Mouse (Mus musculus) CH12.LX (cell line): ENCODE data around the gene Ugt1a10. TPM values are rescaled to one million over a fixed set of nuclear protein-coding genes. Genes with fewer than 3 reads are reported as not detected.

Experiments
- DNase-seq: peaks from one replicate; pipeline ENCODE4 v3.0.0-alpha.2; 2013; ENCODE audit errors: extremely low read depth
- H3K27ac ChIP-seq: 2 replicates; pipeline ENCODE4 v1.5.1; 2012; ENCODE audit warnings: low read depth, mild to moderate bottlenecking, control low read depth, moderate library complexity; ENCODE audit not compliant: insufficient read depth
- H3K27me3 ChIP-seq: replicated peaks from 2 replicates; pipeline ENCODE3; 2012; ENCODE audit warnings: inconsistent platforms
- H3K36me3 ChIP-seq, 2 experiments: replicated peaks in 1 of 2; 2 replicates each; pipeline versions ENCODE3 to v1.6.1; 2012; ENCODE audit warnings: inconsistent platforms in 1 of 2, low read length in 1 of 2, mild to moderate bottlenecking in 1 of 2, mixed read lengths in 1 of 2, moderate library complexity in 1 of 2; ENCODE audit not compliant: control insufficient read depth in 1 of 2, insufficient read depth in 1 of 2
- H3K4me1 ChIP-seq, 2 experiments: 2 replicates each; pipeline ENCODE4 v1.6.1; 2012; ENCODE audit warnings: inconsistent platforms in 1 of 2, moderate library complexity in 1 of 2; ENCODE audit not compliant: insufficient read depth in 2 of 2, control insufficient read depth in 1 of 2
- H3K4me2 ChIP-seq: 2 replicates; pipeline ENCODE4 v1.6.1; 2012; ENCODE audit warnings: low read depth, mild to moderate bottlenecking, control low read depth; ENCODE audit not compliant: poor library complexity, insufficient read depth, severe bottlenecking
- H3K4me3 ChIP-seq, 3 experiments: fragments of 150-350 bp in 1 of 3; sonication (generic) in 1 of 3; replicated peaks in 1 of 3; 2 replicates each; pipeline versions ENCODE3 to v1.5.1; 2011 to 2012; ENCODE audit warnings: low read depth in 2 of 3, low read length in 2 of 3, mild to moderate bottlenecking in 2 of 3, moderate library complexity in 2 of 3, control low read depth in 1 of 3, improper control_type of control experiment in 1 of 3, inconsistent platforms in 1 of 3, mixed read lengths in 1 of 3; ENCODE audit not compliant: poor library complexity in 1 of 3
- H3K79me2 ChIP-seq: replicated peaks from 2 replicates; pipeline ENCODE4 v1.6.1; 2012; ENCODE audit warnings: mild to moderate bottlenecking, moderate library complexity; ENCODE audit not compliant: control insufficient read depth, poor library complexity, insufficient read depth, severe bottlenecking; ENCODE audit errors: extremely low read depth
- H3K9ac ChIP-seq: 2 replicates; pipeline ENCODE4 v1.6.1; 2012; ENCODE audit warnings: low read depth, mild to moderate bottlenecking, control low read depth, moderate library complexity; ENCODE audit not compliant: insufficient read depth
- H3K9me3 ChIP-seq: replicated peaks from 2 replicates; pipeline ENCODE3; 2012; ENCODE audit warnings: low read length, inconsistent platforms, mixed read lengths
- BHLHE40 ChIP-seq: IDR thresholded peaks from 2 replicates; pipeline ENCODE4 v1.6.1; 2011; ENCODE audit warnings: mild to moderate bottlenecking, low read depth, low read length, improper control_type of control experiment
- CHD1 ChIP-seq: IDR thresholded peaks from 2 replicates; pipeline ENCODE4 v1.6.1; 2012; ENCODE audit warnings: low read depth, low read length, improper control_type of control experiment, inconsistent platforms
- CHD2 ChIP-seq: IDR thresholded peaks from 2 replicates; pipeline ENCODE4 v1.6.1; 2011; ENCODE audit warnings: low read length, improper control_type of control experiment
- CTCF ChIP-seq, 2 experiments: IDR thresholded peaks in 1 of 2; conservative IDR thresholded peaks in 1 of 2; 2 replicates each; pipeline ENCODE4 v1.5.1; 2011 to 2012; ENCODE audit warnings: low read depth in 2 of 2, low read length in 2 of 2, improper control_type of control experiment in 1 of 2, inconsistent platforms in 1 of 2, mild to moderate bottlenecking in 1 of 2, moderate library complexity in 1 of 2
- E2F4 ChIP-seq: IDR thresholded peaks from 2 replicates; pipeline ENCODE4 v1.6.1; 2011; ENCODE audit warnings: low read depth, low read length, improper control_type of control experiment; ENCODE audit not compliant: insufficient replicate concordance
- EP300 ChIP-seq: IDR thresholded peaks from 2 replicates; pipeline ENCODE4 v1.6.1; 2011; ENCODE audit warnings: low read length, improper control_type of control experiment
- IRF4 ChIP-seq: IDR thresholded peaks from 2 replicates; pipeline ENCODE4 v1.6.1; 2014; ENCODE audit warnings: low read depth, mild to moderate bottlenecking, inconsistent platforms, low read length, improper control_type of control experiment
- JUN ChIP-seq: IDR thresholded peaks from 2 replicates; pipeline ENCODE4 v1.6.1; 2011; ENCODE audit warnings: low read depth, mild to moderate bottlenecking, low read length, improper control_type of control experiment, moderate library complexity; ENCODE audit not compliant: insufficient read depth
- KAT2A ChIP-seq: IDR thresholded peaks from 2 replicates; pipeline ENCODE4 v1.6.1; 2012; ENCODE audit warnings: low read length, improper control_type of control experiment, inconsistent platforms; ENCODE audit not compliant: insufficient replicate concordance
- MAZ ChIP-seq: IDR thresholded peaks from 2 replicates; pipeline ENCODE4 v1.6.1; 2012; ENCODE audit warnings: low read depth, mild to moderate bottlenecking, inconsistent platforms, low read length, improper control_type of control experiment, moderate library complexity
- MEF2A ChIP-seq: IDR thresholded peaks from 2 replicates; pipeline ENCODE4 v1.6.1; 2014; ENCODE audit warnings: low read depth, mild to moderate bottlenecking, inconsistent platforms, low read length, improper control_type of control experiment, borderline replicate concordance
- MYC ChIP-seq: IDR thresholded peaks from 2 replicates; pipeline ENCODE4 v1.6.1; 2011; ENCODE audit warnings: low read depth, mild to moderate bottlenecking, improper control_type of control experiment, low read length
- NRF1 ChIP-seq: IDR thresholded peaks from 2 replicates; pipeline ENCODE4 v1.6.1; 2014; ENCODE audit warnings: low read depth, mild to moderate bottlenecking, inconsistent platforms, low read length, improper control_type of control experiment, moderate library complexity
- POLR2A ChIP-seq: IDR thresholded peaks from 2 replicates; pipeline ENCODE4 v1.6.1; 2011; ENCODE audit warnings: low read depth, mild to moderate bottlenecking, improper control_type of control experiment, low read length
- POLR2AphosphoS2 ChIP-seq: IDR thresholded peaks from 2 replicates; pipeline ENCODE4 v1.6.1; 2011; ENCODE audit warnings: low read depth, low read length, improper control_type of control experiment
- RCOR1 ChIP-seq: conservative IDR thresholded peaks from 2 replicates; pipeline ENCODE4 v1.6.1; 2012; ENCODE audit warnings: low read depth, mild to moderate bottlenecking, inconsistent platforms, low read length, improper control_type of control experiment
- SMC3 ChIP-seq: IDR thresholded peaks from 2 replicates; pipeline ENCODE4 v1.6.1; 2011; ENCODE audit warnings: low read depth, low read length, improper control_type of control experiment
- TBP ChIP-seq: conservative IDR thresholded peaks from 2 replicates; pipeline ENCODE4 v1.6.1; 2011; ENCODE audit warnings: low read depth, low read length, improper control_type of control experiment
- TCF12 ChIP-seq: IDR thresholded peaks from 2 replicates; pipeline ENCODE4 v1.6.1; 2014; ENCODE audit warnings: low read depth, mild to moderate bottlenecking, inconsistent platforms, low read length, improper control_type of control experiment
- UBTF ChIP-seq: IDR thresholded peaks from 2 replicates; pipeline ENCODE4 v1.6.1; 2012; ENCODE audit warnings: low read depth, mild to moderate bottlenecking, inconsistent platforms, low read length, improper control_type of control experiment, moderate library complexity
- USF1 ChIP-seq: IDR thresholded peaks from 2 replicates; pipeline ENCODE4 v1.6.1; 2014; ENCODE audit warnings: low read depth, mild to moderate bottlenecking, inconsistent platforms, low read length, improper control_type of control experiment
- USF2 ChIP-seq: conservative IDR thresholded peaks from 2 replicates; pipeline ENCODE4 v1.6.1; 2011; ENCODE audit warnings: low read depth, low read length, improper control_type of control experiment
- ZC3H11A ChIP-seq: IDR thresholded peaks from 2 replicates; pipeline ENCODE4 v1.6.1; 2012; ENCODE audit warnings: low read depth, mild to moderate bottlenecking, inconsistent platforms, low read length, improper control_type of control experiment
- ZKSCAN1 ChIP-seq: IDR thresholded peaks from 2 replicates; pipeline ENCODE4 v1.6.1; 2012; ENCODE audit warnings: low read depth, inconsistent platforms, low read length, improper control_type of control experiment, borderline replicate concordance
- ZMIZ1 ChIP-seq: IDR thresholded peaks from 2 replicates; pipeline ENCODE4 v1.6.1; 2012; ENCODE audit warnings: low read depth, mild to moderate bottlenecking, inconsistent platforms, low read length, improper control_type of control experiment
- ZNF384 ChIP-seq: IDR thresholded peaks from 2 replicates; pipeline ENCODE4 v1.6.1; 2012; ENCODE audit warnings: low read depth, low read length, improper control_type of control experiment, inconsistent platforms
- dilution Hi-C: fragments of 300-500 bp; cut with MboI; formaldehyde crosslinking; loops from 2 replicates; pipeline ENCODE4 v1.14.3; 2020; ENCODE audit warnings: low sequenced_read_pairs; ENCODE audit not compliant: extremely low pct_unique_long_range_greater_than_20kb, extremely low pct_ligation_motif_present
- in situ Hi-C: fragments of 300-500 bp; cut with MboI; formaldehyde crosslinking; loops from 3 replicates; pipeline ENCODE4 v1.14.3; 2019; ENCODE audit warnings: low sequenced_read_pairs, low pct_ligation_motif_present, low pct_unique_long_range_greater_than_20kb, mixed read lengths
- polyA plus RNA-seq: library from polyadenylated mRNA; unstranded; fragments of >175 nt; gene quantifications from 2 replicates; pipeline ENCODE4 v1.2.1, GENCODE M21; 2012; ENCODE audit warnings: low read depth; ENCODE audit not compliant: insufficient read length
- total RNA-seq, 2 experiments: library from RNA; depleted of rRNA; stranded (reverse); fragments of 300-350 nt in 1 of 2; fragments of >200 nt in 1 of 2; gene quantifications; 2 replicates each; pipeline ENCODE4 v1.2.3; 2012 to 2014

Ugt1a10 gene
- total and polyA plus RNA-seq, 3 experiments, result not detected

DNA sequence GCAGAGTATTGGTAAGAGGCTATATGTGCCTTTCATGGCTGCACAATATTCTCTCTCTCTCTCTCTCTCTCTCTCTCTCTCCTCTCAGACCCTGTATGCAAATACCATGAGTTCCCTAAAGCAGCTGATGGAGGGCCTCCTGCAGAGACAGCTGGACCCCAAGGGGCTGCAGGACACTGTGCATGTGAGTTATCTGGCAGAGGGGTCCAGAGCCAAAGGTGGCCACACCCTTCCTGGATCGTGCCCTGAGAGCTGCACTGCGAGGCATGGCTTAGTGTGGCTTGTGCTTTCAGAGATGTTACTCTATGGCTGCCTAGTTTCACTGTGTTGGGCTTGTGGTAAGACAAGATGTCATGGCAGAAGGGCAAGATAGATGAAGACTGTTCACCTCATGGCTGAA lies 192.5 kb downstream of the Ugt1a10 start:
- dilution Hi-C loops (no loop called here), in situ Hi-C loops (no loop called here)
- Histone ChIP-seq H3K79me2 (no peaks in the 10 kb centered on the region), H3K27ac (no peak overlapping the region), H3K9me3 (peaks cover 78% of the 10 kb centered on the region), H3K27me3 (peaks cover 10% of the 10 kb centered on the region), H3K4me2 (no peak overlapping the region), H3K4me3 (no peak overlapping the region), H3K4me1 (no peaks in the 10 kb centered on the region), H3K36me3 (no peaks in the 10 kb centered on the region), H3K9ac (no peak overlapping the region)
- TF ChIP-seq KAT2A, result no peak
- no peak for TF ChIP-seq E2F4
- no peak for TF ChIP-seq USF2
- TF ChIP-seq JUN, result no peak
- no peak for TF ChIP-seq MAZ
- no peak for TF ChIP-seq CTCF (conservative IDR thresholded peaks at IDR 0.05 in 1 of 2, IDR thresholded peaks at IDR 0.05 in 1 of 2; ENCODE audit: low read depth in 2 of 2, low read length in 2 of 2)
- no peak for TF ChIP-seq CHD1
- TF ChIP-seq MYC, result no peak
- TF ChIP-seq ZKSCAN1, result no peak
- no peak for TF ChIP-seq ZC3H11A
- TF ChIP-seq IRF4, result no peak
- no peak for TF ChIP-seq RCOR1
- TF ChIP-seq NRF1, result no peak
- TF ChIP-seq MEF2A, result no peak
- no peak for TF ChIP-seq USF1
- TF ChIP-seq POLR2A, result no peak
- TF ChIP-seq CHD2, result no peak
- DNase-seq, result no peak

DNA sequence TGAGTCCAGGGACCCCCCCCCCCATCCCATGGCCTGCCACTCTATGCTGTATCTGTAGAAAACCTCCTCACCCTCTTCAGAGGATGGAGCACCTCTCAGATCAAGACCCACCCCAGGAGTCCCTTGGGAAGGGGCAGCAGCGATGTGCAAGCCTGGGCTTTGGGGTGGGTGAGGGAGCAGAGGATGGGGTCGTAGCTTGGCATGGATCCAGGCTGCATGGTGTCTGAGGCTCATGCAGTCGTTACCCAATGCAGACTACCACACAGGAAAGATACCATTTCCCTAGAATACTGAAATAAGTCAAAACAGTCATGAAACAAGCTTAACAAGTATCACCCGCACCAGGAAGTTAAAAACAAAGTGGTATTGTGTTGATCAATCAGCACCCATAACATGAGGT lies 193.5 kb downstream of the Ugt1a10 start:
- H3K36me3 ChIP-seq, result no peaks in the 10 kb centered on the region
- H3K9me3 ChIP-seq, result peaks cover 80% of the 10 kb centered on the region
- H3K79me2 ChIP-seq, result no peaks in the 10 kb centered on the region
- no peaks in the 10 kb centered on the region for H3K4me1 ChIP-seq
- no peak overlapping the region for H3K4me2 ChIP-seq
- no peak for TF ChIP-seq TCF12
- TF ChIP-seq CHD1, result no peak
- no peak for TF ChIP-seq EP300
- TF ChIP-seq UBTF, result no peak
- no peak for TF ChIP-seq BHLHE40
- no peak for TF ChIP-seq ZNF384
- TF ChIP-seq USF2, result no peak
- TF ChIP-seq ZMIZ1, result no peak
- TF ChIP-seq TBP, result no peak
- TF ChIP-seq POLR2AphosphoS2, result no peak
- TF ChIP-seq ZC3H11A, result no peak
- TF ChIP-seq SMC3, result no peak
- TF ChIP-seq, all 38 proteins: peak for 0
- H3K27me3 ChIP-seq, result peaks cover 10% of the 10 kb centered on the region
- H3K9ac ChIP-seq, result no peak overlapping the region
- H3K4me3 ChIP-seq, result no peak overlapping the region
- in situ Hi-C loops (no loop called here), dilution Hi-C loops (no loop called here)
- DNase-seq, result no peak
- H3K27ac ChIP-seq, result no peak overlapping the region
